Mouse (Mus musculus) limb, embryonic 14.5 days (tissue): ENCODE measurements around the gene Mlip. TPM values are rescaled to one million over a fixed set of nuclear protein-coding genes. Genes with fewer than 3 reads are reported as not detected.
"Not testable (repeated sequence)": the region's sequence is repeated elsewhere in the genome, so short reads cannot be mapped to it uniquely, and the experiment has no call there.

ENCODE experiments used
- ATAC-seq: fragments of 200-750 bp; cut with Nextera tagmentation; 2 replicates; pipeline ENCODE4 v1.8.0; 2017; ENCODE audit warnings: low read depth, moderate number of reproducible peaks, moderate TSS enrichment; ENCODE audit not compliant: low FRiP score
- DNase-seq: peaks from one replicate; pipeline ENCODE4 v3.0.0-alpha.2; 2015; ENCODE audit warnings: low spot score
- H3K27ac ChIP-seq: fragments of 300-500 bp; sonication (generic); replicated peaks from 2 replicates; pipeline ENCODE4 v1.5.1; 2014; ENCODE audit warnings: low read depth, mild to moderate bottlenecking, low read length, moderate library complexity, mixed read lengths
- H3K27me3 ChIP-seq: fragments of 300-500 bp; sonication (generic); 2 replicates; pipeline ENCODE4 v1.6.1; 2014; ENCODE audit warnings: low read length, mixed read lengths; ENCODE audit not compliant: control insufficient read depth, insufficient read depth
- H3K36me3 ChIP-seq: fragments of 300-500 bp; sonication (generic); 2 replicates; pipeline ENCODE4 v1.6.1; 2014; ENCODE audit warnings: mild to moderate bottlenecking, low read length, moderate library complexity, mixed read lengths; ENCODE audit not compliant: control insufficient read depth, insufficient read depth
- H3K4me1 ChIP-seq: fragments of 300-500 bp; sonication (generic); 2 replicates; pipeline ENCODE4 v1.6.1; 2014; ENCODE audit warnings: antibody characterized with exemption, low read length, mixed read lengths; ENCODE audit not compliant: control insufficient read depth, insufficient read depth
- H3K4me2 ChIP-seq: fragments of 300-500 bp; sonication (generic); replicated peaks from 2 replicates; pipeline ENCODE4 v1.6.1; 2014; ENCODE audit warnings: low read depth, mild to moderate bottlenecking, low read length, moderate library complexity; ENCODE audit not compliant: severe bottlenecking
- H3K4me3 ChIP-seq: fragments of 300-500 bp; sonication (generic); replicated peaks from 2 replicates; pipeline ENCODE4 v1.5.1; 2014; ENCODE audit warnings: low read length
- H3K9ac ChIP-seq: fragments of 300-500 bp; sonication (generic); 2 replicates; pipeline ENCODE4 v1.6.1; 2014; ENCODE audit warnings: mild to moderate bottlenecking, low read depth, low read length, moderate library complexity; ENCODE audit not compliant: severe bottlenecking
- H3K9me3 ChIP-seq: fragments of 300-500 bp; sonication (generic); 2 replicates; pipeline ENCODE4 v1.6.1; 2016; ENCODE audit warnings: low read length; ENCODE audit not compliant: control insufficient read depth
- POLR2A ChIP-seq: fragments of 200-500 bp; IDR thresholded peaks from 2 replicates; pipeline ENCODE4 v1.8.0; 2012; ENCODE audit warnings: inconsistent platforms, mild to moderate bottlenecking, moderate library complexity, borderline replicate concordance; ENCODE audit not compliant: insufficient read depth, insufficient read length; ENCODE audit errors: extremely low read depth
- WGBS: fragments of 180-500 bp; shearing (Covaris S2); extraction: QIAGEN DNeasy Blood & Tissue Kit; methylation state at CpG from one replicate; pipeline ENCODE4 v1.1.7; 2014; 5-methylcytosine and 5-hydroxymethylcytosine counted together
- polyA plus RNA-seq, 2 experiments: library from polyadenylated mRNA; depleted of rRNA in 1 of 2; stranded (reverse) in 1 of 2; unstranded in 1 of 2; fragments of >200 nt; fragmentation: Nextera tagmentation in 1 of 2; extraction: Ambion mirVana in 1 of 2; gene quantifications; 2 replicates each; pipeline versions ENCODE4 v1.2.1 to v1.2.3; 2012 to 2014

Gene Mlip
- polyA plus RNA-seq, 2 experiments, result 0.80 to 1.6 TPM

DNA sequence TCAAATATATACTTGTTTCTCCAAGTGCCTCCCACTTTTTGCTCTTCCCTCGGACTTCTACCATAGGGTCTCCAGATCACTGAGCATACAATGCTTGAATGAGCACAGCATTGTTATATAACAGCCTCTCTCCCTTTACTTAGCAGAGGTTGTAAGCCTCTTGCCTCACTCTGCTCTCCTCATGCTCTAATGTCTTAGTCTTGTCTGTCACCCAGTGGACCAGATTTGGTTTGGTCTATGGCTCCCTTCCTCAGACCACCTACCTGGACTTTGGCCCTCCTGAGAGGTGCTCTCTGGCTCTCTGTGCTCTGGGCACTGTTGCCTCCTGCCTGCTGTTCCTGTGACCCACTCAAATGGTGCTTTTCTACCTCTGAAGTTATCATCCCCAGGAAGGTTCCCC, 255.9 kb downstream of the Mlip start:
- no peaks in the 10 kb centered on the region for H3K9me3 ChIP-seq
- no peaks in the 10 kb centered on the region for H3K4me1 ChIP-seq
- WGBS, result 95% methylated on average over 1 of the region's 1 CpGs
- H3K27ac ChIP-seq, result no peak overlapping the region
- no peak for TF ChIP-seq POLR2A
- no peak for ATAC-seq
- H3K36me3 ChIP-seq, result no peaks in the 10 kb centered on the region
- DNase-seq, result no peak
- H3K27me3 ChIP-seq, result no peaks in the 10 kb centered on the region
- no peak overlapping the region for H3K4me2 ChIP-seq
- H3K4me3 ChIP-seq, result no peak overlapping the region
- H3K9ac ChIP-seq, result no peak overlapping the region

DNA sequence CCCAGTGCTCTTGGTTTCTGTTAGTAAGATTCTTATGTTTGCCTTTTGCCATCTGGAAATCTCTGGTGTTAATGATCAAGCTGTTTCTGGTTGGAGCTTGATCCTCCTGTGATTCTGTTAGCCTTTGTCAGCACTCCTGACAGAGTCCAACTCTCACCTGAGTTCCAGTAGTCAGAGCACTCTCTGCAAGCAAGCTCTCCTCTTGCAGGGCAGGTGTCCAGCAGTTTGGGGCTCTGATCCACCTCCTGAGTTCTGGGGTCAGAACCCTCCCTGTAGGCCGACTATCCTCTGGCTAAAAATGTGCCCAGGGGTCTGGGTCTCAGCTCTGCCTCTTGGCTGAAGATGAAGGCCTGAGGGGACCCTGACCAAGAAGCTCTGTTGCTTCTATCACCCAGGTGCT, 269.5 kb downstream of the Mlip start:
- not testable (repeated sequence) for H3K27ac ChIP-seq, H3K27me3 ChIP-seq, H3K4me3 ChIP-seq, DNase-seq, H3K36me3 ChIP-seq, ATAC-seq, H3K9ac ChIP-seq, H3K9me3 ChIP-seq, H3K4me1 ChIP-seq, H3K4me2 ChIP-seq
- WGBS, result 75% methylated on average over 1 of the region's 1 CpGs

DNA sequence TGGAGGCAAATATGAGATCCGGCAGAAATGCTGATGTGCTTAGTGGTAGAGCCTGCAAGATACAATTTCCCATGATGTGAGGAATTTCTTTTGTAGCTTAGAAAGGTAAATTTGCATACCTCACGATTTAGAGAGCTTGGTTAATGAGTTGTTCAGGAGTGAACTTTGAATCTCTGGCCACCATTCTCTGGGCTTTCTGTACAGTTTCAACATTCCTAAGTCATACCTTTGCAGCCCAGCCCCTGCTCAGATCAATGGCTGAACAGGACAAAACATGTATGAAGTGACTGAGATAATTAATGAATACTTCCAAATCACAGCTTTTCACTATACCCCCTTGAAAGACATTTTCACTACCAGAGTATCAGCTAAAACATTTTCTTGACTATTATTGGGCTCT, 281.1 kb downstream of the Mlip start:
- no peaks in the 10 kb centered on the region for H3K4me1 ChIP-seq
- H3K27me3 ChIP-seq, result no peaks in the 10 kb centered on the region
- H3K9me3 ChIP-seq, result no peaks in the 10 kb centered on the region
- no peak overlapping the region for H3K9ac ChIP-seq
- H3K36me3 ChIP-seq, result no peaks in the 10 kb centered on the region
- no peak overlapping the region for H3K4me2 ChIP-seq
- TF ChIP-seq POLR2A, result no peak
- WGBS, result 74% methylated on average over 2 of the region's 2 CpGs
- ATAC-seq (no peak), DNase-seq (no peak)
- H3K27ac ChIP-seq, result no peak overlapping the region
- H3K4me3 ChIP-seq, result no peak overlapping the region

DNA sequence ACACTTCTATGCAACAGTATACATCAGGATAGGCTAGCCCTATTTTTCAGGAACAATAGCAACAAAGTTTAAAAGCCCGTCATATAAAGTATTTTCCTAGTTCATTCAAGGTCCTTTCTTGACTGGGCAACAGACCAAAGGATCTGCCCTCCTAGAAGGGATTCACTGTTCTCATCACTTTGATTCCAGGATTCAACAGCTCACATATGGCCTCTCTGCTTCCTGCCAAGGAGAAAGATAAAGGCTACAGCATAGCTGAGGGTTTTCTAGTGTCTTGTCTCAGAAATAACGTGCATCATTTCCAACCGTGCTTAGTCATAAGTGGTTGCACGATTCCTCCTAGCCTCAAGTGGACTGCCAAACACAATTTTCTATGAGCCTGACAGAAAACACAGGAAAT, 296.2 kb downstream of the Mlip start:
- peak; percentile 9 for DNase-seq

DNA sequence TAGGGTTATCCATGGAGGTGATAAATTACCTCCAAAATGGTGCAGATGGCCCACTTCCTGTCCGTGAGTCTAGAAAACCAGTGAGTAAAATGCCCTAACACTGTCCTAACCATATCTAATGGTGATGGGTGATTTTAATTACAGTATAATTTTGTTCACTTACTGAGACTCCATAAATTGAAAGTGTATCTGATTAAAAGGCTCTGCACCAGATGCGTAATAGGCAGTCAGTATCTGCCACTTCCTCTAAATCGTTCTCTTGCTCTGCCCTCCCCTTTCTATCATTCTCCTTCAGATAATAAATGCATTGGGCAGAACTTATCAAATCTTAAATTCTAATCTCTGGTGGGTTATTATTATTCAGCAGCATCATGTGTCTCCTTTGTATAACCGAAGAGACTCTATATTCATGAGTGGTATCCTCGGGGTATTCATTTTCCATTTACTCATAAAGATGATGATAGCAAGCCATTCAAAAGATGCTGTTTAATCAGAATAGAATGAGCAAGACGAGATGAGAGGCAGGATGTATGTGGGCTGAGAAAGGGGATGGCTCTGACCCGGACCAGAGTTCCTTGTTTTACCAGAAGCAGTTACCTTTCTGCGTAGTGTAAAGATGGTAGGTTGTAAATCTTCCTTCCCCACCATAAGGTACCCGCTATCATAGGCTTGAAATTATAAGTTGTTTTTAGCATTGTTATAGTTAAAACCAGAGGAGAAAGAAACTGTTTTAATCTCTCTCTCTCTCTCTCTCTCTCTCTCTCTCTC, 298.2 kb downstream of the Mlip start:
- TF ChIP-seq POLR2A, result no peak
- Histone ChIP-seq H3K4me3 (no peak overlapping the region), H3K4me1 (no peaks in the 10 kb centered on the region), H3K27me3 (no peaks in the 10 kb centered on the region), H3K27ac (no peak overlapping the region), H3K9me3 (no peaks in the 10 kb centered on the region), H3K9ac (no peak overlapping the region), H3K36me3 (no peaks in the 10 kb centered on the region), H3K4me2 (no peak overlapping the region)
- WGBS, result 75% methylated on average over 9 of the region's 9 CpGs
- DNase-seq, result no peak
- no peak for ATAC-seq

More for the DNA sequence above, 296.2 kb downstream of the Mlip start:
- no peak overlapping the region for H3K27ac ChIP-seq
- H3K9me3 ChIP-seq, result no peaks in the 10 kb centered on the region
- no peaks in the 10 kb centered on the region for H3K36me3 ChIP-seq
- H3K4me1 ChIP-seq, result no peaks in the 10 kb centered on the region
- ATAC-seq, result no peak
- no peak overlapping the region for H3K9ac ChIP-seq
- H3K27me3 ChIP-seq, result no peaks in the 10 kb centered on the region
- H3K4me3 ChIP-seq, result no peak overlapping the region
- 80% methylated on average over 4 of the region's 4 CpGs for WGBS
- H3K4me2 ChIP-seq, result no peak overlapping the region
- TF ChIP-seq POLR2A, result no peak

Other genes starting within 250 kb of the Mlip start
- gene Lrrc1, start 191.9 kb upstream of the Mlip start, polyA plus RNA-seq (2012; rRNA removed), result 26.6 and 27.7 TPM in 2 replicates
- gene Lrrc1, start 191.9 kb upstream of the Mlip start, polyA plus RNA-seq (2014; fragmentation: Nextera tagmentation; extraction: Ambion mirVana), result 14.0 and 16.8 TPM in 2 replicates